Comparison of ENCODE assay signal across 18 mouse cellular contexts in the genomic region with DNA sequence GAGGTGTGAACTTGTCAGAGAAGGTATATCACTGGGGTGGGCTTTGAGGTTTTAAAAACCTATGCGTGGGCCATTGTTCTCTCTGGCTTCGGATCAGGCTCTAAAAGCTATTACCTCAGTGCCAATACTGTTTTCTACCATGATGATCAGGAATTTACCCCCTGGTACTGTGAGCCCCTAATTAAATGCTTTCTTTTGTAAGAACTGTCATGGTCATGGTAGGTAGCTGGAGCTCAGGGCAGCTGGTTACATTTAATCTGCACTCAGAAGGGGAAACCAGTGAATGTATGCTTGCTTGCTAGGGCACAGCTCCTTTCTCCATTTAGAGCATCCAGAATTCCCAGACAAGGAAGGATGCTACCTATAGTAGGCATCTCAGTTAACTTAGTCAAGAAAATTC.
"Had no signal": no experiment of that assay in that cellular context is flagged by ENCODE, and none has a peak within 500 bp of the region (broad histone marks: within the 10 kb centered on the region; RNA-seq: fewer than 3 reads in every experiment).

No protein-coding gene starts in this region.

- H3K36me3 ChIP-seq: midbrain, embryonic 10.5 days; midbrain, embryonic 13.5 days; neural tube, embryonic 13.5 days; neural tube, embryonic 15.5 days had no signal

- H3K9me3 ChIP-seq: midbrain, embryonic 10.5 days; midbrain, embryonic 13.5 days; neural tube, embryonic 13.5 days; neural tube, embryonic 15.5 days had no signal

- H3K9ac ChIP-seq: lung, embryonic 14.5 days; midbrain, embryonic 13.5 days; neural tube, embryonic 13.5 days; neural tube, embryonic 15.5 days had no signal

- H3K27ac ChIP-seq: midbrain, embryonic 10.5 days; midbrain, embryonic 13.5 days; neural tube, embryonic 13.5 days; neural tube, embryonic 15.5 days had no signal

- H3K27me3 ChIP-seq: midbrain, embryonic 13.5 days; neural tube, embryonic 13.5 days; neural tube, embryonic 15.5 days had no signal

- DNase-seq: lung, adult 18-20 months; lung, embryonic 14.5 days; lung, postnatal 10 days; lung, postnatal 4 days; retina, postnatal 1 day; right cerebral cortex, adult 18-20 months; right cerebral cortex, postnatal 25 days; right cerebral cortex, postnatal 4 days; spleen, adult 18-20 months; thymus, adult 18-20 months; thymus, postnatal 14 days; thymus, postnatal 36 days had no signal

- H3K4me3 ChIP-seq: midbrain, embryonic 10.5 days; midbrain, embryonic 13.5 days; myocyte; neural tube, embryonic 13.5 days; neural tube, embryonic 15.5 days had no signal

- H3K4me1 ChIP-seq: neural tube, embryonic 13.5 days; neural tube, embryonic 15.5 days had no signal

- H3K4me2 ChIP-seq: lung, embryonic 14.5 days; midbrain, embryonic 13.5 days; neural tube, embryonic 13.5 days; neural tube, embryonic 15.5 days had no signal

- ATAC-seq: midbrain, embryonic 16.5 days had no signal
